Mouse (Mus musculus): Measurements from ENCODE around the gene Smpdl3b. TPM values are rescaled to one million over a fixed set of nuclear protein-coding genes. Genes with fewer than 3 reads are reported as not detected.
A peak's percentile ranks its signal among the peaks of the same experiment; 100 is the strongest.
"Not testable (repeated sequence)": the region's sequence is repeated elsewhere in the genome, so short reads cannot be mapped to it uniquely, and the experiment has no call there.

Gene Smpdl3b
- polyA plus RNA-seq, 1 experiment from 2014 or later, result 3.9 TPM

- peaks cover 3% of the 10 kb centered on the region for H3K4me1 ChIP-seq (ENCODE audit: control insufficient read depth, insufficient read depth, low read length)
- 80% methylated on average over 18 of the region's 18 CpGs for WGBS
- no peaks in the 10 kb centered on the region for H3K9me3 ChIP-seq (replicated peaks; ENCODE audit: control insufficient read depth, low read length)
- no peaks in the 10 kb centered on the region for H3K27me3 ChIP-seq (ENCODE audit: control insufficient read depth, insufficient read depth, low read length)
- H3K27ac ChIP-seq (ENCODE audit: low read length), result peak overlapping the region; percentile 78
- H3K36me3 ChIP-seq (ENCODE audit: control insufficient read depth, insufficient read depth), result no peaks in the 10 kb centered on the region
- peak overlapping the region; percentile 48 for H3K4me2 ChIP-seq (ENCODE audit: low read depth, low read length)
- no peak for ATAC-seq (replicated peaks; ENCODE audit: extremely low read depth, insufficient read depth, low FRiP score)
- no peak overlapping the region for H3K4me3 ChIP-seq (ENCODE audit: low read length)
- H3K9ac ChIP-seq (ENCODE audit: low read length), result no peak overlapping the region; the same call in 1 of the 2 replicates
These were observed 44.4 kb upstream of the Smpdl3b start for GRCm38 (mm10) chr4:132801176-132802077.

DNA sequence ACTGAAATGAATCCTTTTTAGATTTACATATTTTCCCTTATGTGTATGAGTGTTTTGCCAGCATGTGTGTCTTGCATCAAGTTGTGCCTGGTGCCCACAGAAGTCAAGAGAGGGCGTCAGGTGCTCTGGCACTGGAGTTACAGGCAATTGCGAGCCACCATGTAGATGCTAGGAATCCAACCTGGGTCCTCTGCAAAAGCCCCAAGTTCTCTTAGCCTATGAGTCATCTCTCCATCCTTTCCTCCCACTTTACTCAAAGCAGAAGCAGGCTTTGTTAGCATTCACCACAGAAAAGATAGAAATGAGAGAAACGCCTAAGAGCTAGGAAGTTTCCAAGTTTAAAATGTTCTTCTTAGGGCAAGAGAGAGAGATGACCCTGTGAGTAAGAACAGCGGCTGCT lies 42.8 kb upstream of the Smpdl3b start:
- Histone ChIP-seq H3K9ac (ENCODE audit: low read length) (no peak overlapping the region), H3K4me2 (ENCODE audit: low read depth, low read length) (no peak overlapping the region), H3K4me3 (ENCODE audit: low read length) (no peak overlapping the region), H3K9me3 (replicated peaks; ENCODE audit: control insufficient read depth, low read length) (no peaks in the 10 kb centered on the region), H3K27ac (ENCODE audit: low read length) (no peak overlapping the region), H3K36me3 (ENCODE audit: control insufficient read depth, insufficient read depth) (no peaks in the 10 kb centered on the region), H3K4me1 (ENCODE audit: control insufficient read depth, insufficient read depth, low read length) (no peaks in the 10 kb centered on the region; the same call in 1 of the 2 replicates), H3K27me3 (ENCODE audit: control insufficient read depth, insufficient read depth, low read length) (peaks cover 2% of the 10 kb centered on the region)
- 80% methylated on average over 4 of the region's 4 CpGs for WGBS
- ATAC-seq (replicated peaks; ENCODE audit: extremely low read depth, insufficient read depth, low FRiP score), result no peak

- not testable (repeated sequence) for ATAC-seq (replicated peaks; ENCODE audit: extremely low read depth, insufficient read depth, low FRiP score); H3K27ac ChIP-seq (ENCODE audit: low read length); H3K4me3 ChIP-seq (ENCODE audit: low read length); H3K4me1 ChIP-seq (ENCODE audit: control insufficient read depth, insufficient read depth, low read length); H3K36me3 ChIP-seq (ENCODE audit: control insufficient read depth, insufficient read depth); H3K27me3 ChIP-seq (ENCODE audit: control insufficient read depth, insufficient read depth, low read length); H3K4me2 ChIP-seq (ENCODE audit: low read depth, low read length); H3K9ac ChIP-seq (ENCODE audit: low read length); H3K9me3 ChIP-seq (replicated peaks; ENCODE audit: control insufficient read depth, low read length)
- 82% methylated on average over 3 of the region's 3 CpGs for WGBS
These were observed 41.6 kb upstream of the Smpdl3b start for GRCm38 (mm10) chr4:132798666-132799065.

GRCm38 (mm10) chr4:132798028-132798427 lies 41.0 kb upstream of the Smpdl3b start:
- Histone ChIP-seq H3K36me3 (ENCODE audit: control insufficient read depth, insufficient read depth) (no peaks in the 10 kb centered on the region), H3K4me2 (ENCODE audit: low read depth, low read length) (no peak overlapping the region), H3K4me3 (ENCODE audit: low read length) (no peak overlapping the region), H3K9ac (ENCODE audit: low read length) (no peak overlapping the region), H3K27ac (ENCODE audit: low read length) (no peak overlapping the region), H3K4me1 (ENCODE audit: control insufficient read depth, insufficient read depth, low read length) (no peaks in the 10 kb centered on the region; the same call in 1 of the 2 replicates), H3K27me3 (ENCODE audit: control insufficient read depth, insufficient read depth, low read length) (peaks cover 6% of the 10 kb centered on the region), H3K9me3 (replicated peaks; ENCODE audit: control insufficient read depth, low read length) (no peaks in the 10 kb centered on the region)
- WGBS, result 63% methylated on average over 4 of the region's 4 CpGs
- ATAC-seq (replicated peaks; ENCODE audit: extremely low read depth, insufficient read depth, low FRiP score), result no peak

GRCm38 (mm10) chr4:132797461-132797860 lies 40.4 kb upstream of the Smpdl3b start:
- no peak for ATAC-seq (replicated peaks; ENCODE audit: extremely low read depth, insufficient read depth, low FRiP score)
- Histone ChIP-seq H3K36me3 (ENCODE audit: control insufficient read depth, insufficient read depth) (no peaks in the 10 kb centered on the region), H3K4me2 (ENCODE audit: low read depth, low read length) (no peak overlapping the region), H3K4me1 (ENCODE audit: control insufficient read depth, insufficient read depth, low read length) (no peaks in the 10 kb centered on the region; the same call in 1 of the 2 replicates), H3K27ac (ENCODE audit: low read length) (no peak overlapping the region), H3K4me3 (ENCODE audit: low read length) (no peak overlapping the region), H3K9ac (ENCODE audit: low read length) (no peak overlapping the region), H3K9me3 (replicated peaks; ENCODE audit: control insufficient read depth, low read length) (no peaks in the 10 kb centered on the region), H3K27me3 (ENCODE audit: control insufficient read depth, insufficient read depth, low read length) (peaks cover 6% of the 10 kb centered on the region)
- WGBS, result 68% methylated on average over 1 of the region's 1 CpGs

- Histone ChIP-seq H3K27me3 (ENCODE audit: control insufficient read depth, insufficient read depth, low read length) (peaks cover 6% of the 10 kb centered on the region), H3K4me1 (ENCODE audit: control insufficient read depth, insufficient read depth, low read length) (no peaks in the 10 kb centered on the region; the same call in 1 of the 2 replicates), H3K9ac (ENCODE audit: low read length) (peak within 1 kb of the TSS; percentile 40; the same call in 1 of the 2 replicates), H3K36me3 (ENCODE audit: control insufficient read depth, insufficient read depth) (no peaks in the 10 kb centered on the region), H3K4me2 (ENCODE audit: low read depth, low read length) (peak within 1 kb of the TSS; percentile 58), H3K4me3 (ENCODE audit: low read length) (peak within 1 kb of the TSS; percentile 49), H3K9me3 (replicated peaks; ENCODE audit: control insufficient read depth, low read length) (no peaks in the 10 kb centered on the region), H3K27ac (ENCODE audit: low read length) (no peak within 1 kb of the TSS)
- ATAC-seq (replicated peaks; ENCODE audit: extremely low read depth, insufficient read depth, low FRiP score), result peak; percentile 52; the same call in 1 of the 2 replicates
- WGBS, result 1% methylated on average over 21 of the region's 21 CpGs
These were observed 39.3 kb upstream of the Smpdl3b start, which contains the start of gene Themis2 for GRCm38 (mm10) chr4:132796196-132796886. Gene Themis2 (minus strand): TSS chr4:132796387.

- Histone ChIP-seq H3K27ac (ENCODE audit: low read length) (no peak overlapping the region), H3K9ac (ENCODE audit: low read length) (no peak overlapping the region), H3K4me3 (ENCODE audit: low read length) (0 out of 2 replicates have a peak overlapping the region, but pooled peaks have one; percentile 8), H3K4me2 (ENCODE audit: low read depth, low read length) (no peak overlapping the region), H3K36me3 (ENCODE audit: control insufficient read depth, insufficient read depth) (no peaks in the 10 kb centered on the region), H3K9me3 (replicated peaks; ENCODE audit: control insufficient read depth, low read length) (no peaks in the 10 kb centered on the region), H3K4me1 (ENCODE audit: control insufficient read depth, insufficient read depth, low read length) (no peaks in the 10 kb centered on the region; the same call in 1 of the 2 replicates), H3K27me3 (ENCODE audit: control insufficient read depth, insufficient read depth, low read length) (peaks cover 6% of the 10 kb centered on the region)
- ATAC-seq (replicated peaks; ENCODE audit: extremely low read depth, insufficient read depth, low FRiP score), result no peak
- WGBS, result 49% methylated on average over 7 of the region's 7 CpGs
These were observed 38.1 kb upstream of the Smpdl3b start for GRCm38 (mm10) chr4:132795171-132795570.

DNA sequence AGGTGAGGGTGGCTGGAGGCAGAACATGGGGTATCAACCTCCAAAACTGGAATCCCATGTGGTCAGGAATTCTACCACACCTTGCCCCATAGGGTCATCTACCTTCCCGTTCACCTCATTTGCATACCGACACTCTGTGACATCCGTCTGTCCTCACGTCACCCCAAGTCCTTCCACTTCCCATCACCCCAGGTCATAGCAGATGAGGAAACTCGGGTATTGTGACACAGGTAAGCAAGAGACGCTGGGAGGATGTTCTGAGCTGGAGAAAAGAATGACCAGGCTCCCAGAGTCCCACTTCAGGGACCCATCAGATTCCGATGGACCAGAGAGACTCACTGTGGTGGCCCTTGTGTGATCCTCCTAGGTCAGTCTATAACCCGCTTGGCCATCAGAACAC lies 37.7 kb upstream of the Smpdl3b start:
- H3K9ac ChIP-seq (ENCODE audit: low read length), result no peak overlapping the region
- no peak overlapping the region; the same call in 1 of the 2 replicates for H3K4me2 ChIP-seq (ENCODE audit: low read depth, low read length)
- no peak overlapping the region for H3K27ac ChIP-seq (ENCODE audit: low read length)
- H3K36me3 ChIP-seq (ENCODE audit: control insufficient read depth, insufficient read depth), result no peaks in the 10 kb centered on the region
- WGBS, result 62% methylated on average over 8 of the region's 8 CpGs
- no peaks in the 10 kb centered on the region for H3K9me3 ChIP-seq (replicated peaks; ENCODE audit: control insufficient read depth, low read length)
- 0 out of 2 replicates have a peak overlapping the region, but pooled peaks have one; percentile 8 for H3K4me3 ChIP-seq (ENCODE audit: low read length)
- H3K4me1 ChIP-seq (ENCODE audit: control insufficient read depth, insufficient read depth, low read length), result no peaks in the 10 kb centered on the region; the same call in 1 of the 2 replicates
- peaks cover 6% of the 10 kb centered on the region for H3K27me3 ChIP-seq (ENCODE audit: control insufficient read depth, insufficient read depth, low read length)
- ATAC-seq (replicated peaks; ENCODE audit: extremely low read depth, insufficient read depth, low FRiP score), result no peak

Measured in heart, embryonic 16.5 days (tissue).